Mouse (Mus musculus): ENCODE data around the gene Pars2. TPM values are rescaled to one million over a fixed set of nuclear protein-coding genes. Genes with fewer than 3 reads are reported as not detected.
A peak's percentile ranks its signal among the peaks of the same experiment; 100 is the strongest.

Gene Pars2
- polyA plus RNA-seq, 1 experiment from 2014 or later, result 10.8 TPM

DNA sequence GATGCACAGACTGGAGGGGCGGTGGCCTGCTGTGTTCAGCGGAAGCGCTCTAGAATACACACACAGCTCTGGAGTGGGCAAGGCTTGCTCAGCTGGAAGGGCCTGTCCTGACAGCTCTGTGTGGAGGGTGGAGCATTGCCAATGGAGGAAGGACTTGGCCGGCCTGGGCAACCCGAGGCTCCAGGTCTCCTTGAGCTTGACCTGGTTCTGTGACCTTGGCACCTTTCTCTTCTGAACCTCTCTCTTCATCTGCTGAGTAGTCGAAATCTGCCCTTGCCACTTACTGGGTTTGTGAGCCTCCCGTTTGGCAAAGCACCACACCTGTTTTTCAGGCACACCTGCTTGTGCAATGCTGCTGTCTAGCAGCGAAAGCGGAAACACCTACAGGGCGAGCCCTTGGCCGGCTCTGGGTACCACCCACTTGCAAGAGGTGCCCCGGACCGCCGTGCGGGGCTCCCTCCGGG is 28.8 kb upstream of the Pars2 start, which contains the start of gene Ttc22:
TSS of gene Ttc22 (plus strand) at position 403 of the 464 bp plus-strand sequence.
- no peaks in the 10 kb centered on the region for H3K9me3 ChIP-seq (replicated peaks)
- H3K4me1 ChIP-seq (replicated peaks), result peaks cover 11% of the 10 kb centered on the region
- peaks cover 72% of the 10 kb centered on the region for H3K27me3 ChIP-seq
- peak within 1 kb of the TSS; percentile 12; the same call in 1 of the 2 replicates for H3K4me3 ChIP-seq
- no peak within 1 kb of the TSS for H3K9ac ChIP-seq
- no peak within 1 kb of the TSS for H3K27ac ChIP-seq
- no peaks in the 10 kb centered on the region for H3K36me3 ChIP-seq
- peak within 1 kb of the TSS; percentile 25; the same call in 1 of the 2 replicates for H3K4me2 ChIP-seq
- no peak for ATAC-seq (replicated peaks; ENCODE audit: insufficient number of reproducible peaks, insufficient read depth, low FRiP score, low read depth)
- WGBS, result 23% methylated on average over 16 of the region's 16 CpGs

DNA sequence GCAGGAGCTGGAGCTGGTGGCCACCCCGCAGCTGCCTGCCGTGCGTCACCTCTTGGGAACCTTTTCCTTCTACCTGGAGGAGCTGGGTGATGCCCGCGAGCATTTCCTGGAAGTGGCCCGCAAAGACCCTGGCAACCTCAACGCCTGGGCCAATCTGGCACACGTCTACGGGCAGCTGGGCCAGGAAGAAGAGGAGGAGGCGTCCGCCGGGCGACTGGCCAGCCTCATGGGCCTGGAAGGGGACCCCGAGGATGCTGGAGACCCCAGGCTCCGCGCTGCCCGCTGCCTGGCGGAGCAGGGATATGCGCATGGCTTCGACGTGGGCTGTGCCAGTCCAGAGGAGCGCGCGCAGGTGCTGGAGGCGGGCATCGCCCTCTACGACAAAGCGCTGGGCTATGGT is 28.2 kb upstream of the Pars2 start:
- H3K4me2 ChIP-seq, result peak overlapping the region; percentile 25; the same call in 1 of the 2 replicates
- H3K4me1 ChIP-seq (replicated peaks), result peaks cover 8% of the 10 kb centered on the region; the same call in 1 of the 2 replicates
- H3K27ac ChIP-seq, result no peak overlapping the region
- no peaks in the 10 kb centered on the region for H3K36me3 ChIP-seq
- H3K9me3 ChIP-seq (replicated peaks), result no peaks in the 10 kb centered on the region
- H3K27me3 ChIP-seq, result peaks cover 72% of the 10 kb centered on the region
- H3K4me3 ChIP-seq, result peak overlapping the region; percentile 12; the same call in 1 of the 2 replicates
- 22% methylated on average over 28 of the region's 28 CpGs for WGBS
- ATAC-seq (replicated peaks; ENCODE audit: insufficient number of reproducible peaks, insufficient read depth, low FRiP score, low read depth), result no peak
- H3K9ac ChIP-seq, result no peak overlapping the region

DNA sequence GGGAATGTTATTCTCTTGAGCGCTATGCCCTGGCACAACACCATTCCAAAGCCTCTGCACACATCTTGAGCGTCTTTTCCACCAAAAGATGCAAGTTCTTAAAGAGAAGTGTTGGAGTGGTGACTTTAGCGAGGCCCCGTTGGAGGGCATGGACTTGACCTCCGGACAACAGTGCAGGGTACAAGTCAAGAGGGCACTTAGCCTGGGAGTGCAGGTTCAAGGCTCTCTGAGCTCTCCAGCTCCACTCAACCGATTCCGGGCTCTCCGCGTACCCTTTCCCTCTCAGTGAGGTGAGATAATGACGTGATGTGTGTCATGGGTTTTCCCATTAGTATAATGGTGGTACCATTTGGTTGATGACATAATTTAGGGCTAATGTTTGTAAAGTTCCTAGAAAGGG is 26.6 kb upstream of the Pars2 start:
- no peak overlapping the region for H3K4me3 ChIP-seq
- H3K4me1 ChIP-seq (replicated peaks), result peaks cover 8% of the 10 kb centered on the region; the same call in 1 of the 2 replicates
- no peak for ATAC-seq (replicated peaks; ENCODE audit: insufficient number of reproducible peaks, insufficient read depth, low FRiP score, low read depth)
- no peak overlapping the region for H3K27ac ChIP-seq
- H3K9ac ChIP-seq, result no peak overlapping the region
- no peaks in the 10 kb centered on the region for H3K9me3 ChIP-seq (replicated peaks)
- H3K4me2 ChIP-seq, result no peak overlapping the region
- WGBS, result 85% methylated on average over 10 of the region's 10 CpGs
- H3K27me3 ChIP-seq, result peaks cover 75% of the 10 kb centered on the region
- H3K36me3 ChIP-seq, result no peaks in the 10 kb centered on the region

DNA sequence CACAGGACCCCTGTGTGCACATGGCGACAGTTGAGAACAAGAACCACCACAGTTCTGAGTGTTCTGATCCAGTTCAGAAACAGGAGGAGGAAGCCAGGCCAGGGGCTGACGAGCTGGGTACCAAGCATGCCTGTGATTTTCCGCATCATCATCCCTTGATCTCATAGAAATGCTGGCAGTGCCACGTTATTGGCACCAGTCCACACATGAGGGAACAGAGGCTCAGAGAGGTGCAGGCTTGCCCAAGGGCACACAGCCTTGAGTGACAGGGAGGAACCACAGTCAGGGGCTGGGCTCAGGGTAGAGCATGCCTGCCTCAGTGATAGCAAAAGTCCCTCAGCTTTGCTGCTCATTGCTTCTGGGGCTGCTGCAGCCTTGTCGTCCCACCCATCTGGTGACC is 23.1 kb upstream of the Pars2 start:
- Histone ChIP-seq H3K9ac (no peak overlapping the region), H3K27me3 (peaks cover 64% of the 10 kb centered on the region), H3K9me3 (replicated peaks) (no peaks in the 10 kb centered on the region), H3K27ac (no peak overlapping the region), H3K4me2 (no peak overlapping the region), H3K36me3 (no peaks in the 10 kb centered on the region), H3K4me3 (no peak overlapping the region), H3K4me1 (replicated peaks) (0 out of 2 replicates have a peak, but pooled peaks cover 4% of the 10 kb centered on the region)
- ATAC-seq (replicated peaks; ENCODE audit: insufficient number of reproducible peaks, insufficient read depth, low FRiP score, low read depth), result no peak
- 67% methylated on average over 5 of the region's 5 CpGs for WGBS

DNA sequence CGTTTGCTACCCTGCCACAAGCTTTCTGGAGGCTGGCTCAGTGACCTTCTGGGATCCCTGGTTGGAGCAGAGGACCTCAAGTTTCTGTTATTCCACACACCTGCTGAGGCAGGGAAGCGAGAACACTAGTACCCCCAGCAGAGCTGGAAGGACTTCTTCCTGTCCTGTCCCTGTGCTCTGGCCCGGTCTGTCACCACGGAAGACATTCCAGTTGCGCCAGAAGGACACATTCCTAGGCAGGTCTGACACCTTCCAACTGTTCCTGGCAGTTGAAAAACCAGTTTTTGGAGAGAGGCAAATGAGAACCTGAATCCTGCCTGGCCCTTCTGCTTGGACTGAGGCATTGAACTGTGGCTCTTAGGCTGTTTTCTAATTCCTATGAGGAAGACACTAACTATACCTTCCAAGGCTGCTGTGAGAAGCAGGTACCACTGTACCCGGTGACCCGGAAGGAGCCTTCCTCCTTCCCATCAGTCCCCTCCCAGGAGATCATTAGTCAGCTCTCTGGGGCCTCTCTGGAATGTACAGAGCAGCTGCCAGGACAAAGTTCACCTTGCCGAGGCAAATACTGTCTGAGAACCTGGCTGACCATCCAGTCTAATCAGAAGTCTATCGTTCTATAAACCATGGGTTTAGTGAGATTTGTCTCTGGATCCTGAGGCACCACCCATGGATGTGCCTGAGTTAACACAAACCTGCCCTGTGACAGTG is 22.1 kb upstream of the Pars2 start:
- no peaks in the 10 kb centered on the region for H3K9me3 ChIP-seq (replicated peaks)
- H3K27ac ChIP-seq, result no peak overlapping the region
- H3K9ac ChIP-seq, result no peak overlapping the region
- H3K4me2 ChIP-seq, result no peak overlapping the region
- peaks cover 54% of the 10 kb centered on the region for H3K27me3 ChIP-seq
- no peak overlapping the region for H3K4me3 ChIP-seq
- no peak for ATAC-seq (replicated peaks; ENCODE audit: insufficient number of reproducible peaks, insufficient read depth, low FRiP score, low read depth)
- 0 out of 2 replicates have a peak, but pooled peaks cover 10% of the 10 kb centered on the region for H3K4me1 ChIP-seq (replicated peaks)
- no peaks in the 10 kb centered on the region for H3K36me3 ChIP-seq
- WGBS, result 33% methylated on average over 9 of the region's 9 CpGs

DNA sequence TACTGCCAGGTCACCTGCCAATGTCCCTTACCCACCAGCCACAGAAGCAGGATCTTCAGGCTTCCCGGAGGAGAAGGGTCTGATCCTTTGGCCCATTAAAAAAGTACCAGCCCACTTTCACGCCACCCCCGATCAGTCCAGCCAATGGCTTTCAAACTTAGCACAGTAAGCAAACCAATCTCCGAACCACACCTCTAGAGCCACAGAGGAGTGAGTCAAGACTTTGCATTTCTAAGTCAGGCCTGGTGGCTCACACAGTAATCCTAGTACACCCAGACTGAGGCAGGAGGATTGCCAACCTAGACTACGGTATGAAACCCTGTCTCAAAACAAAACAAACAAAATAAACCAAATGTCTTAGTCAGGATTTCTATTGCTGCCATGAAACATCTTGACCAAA is 21.5 kb upstream of the Pars2 start:
- H3K4me3 ChIP-seq, result no peak overlapping the region
- no peaks in the 10 kb centered on the region for H3K36me3 ChIP-seq
- no peak overlapping the region for H3K27ac ChIP-seq
- H3K4me1 ChIP-seq (replicated peaks), result 0 out of 2 replicates have a peak, but pooled peaks cover 11% of the 10 kb centered on the region
- 62% methylated on average over 5 of the region's 5 CpGs for WGBS
- H3K27me3 ChIP-seq, result peaks cover 48% of the 10 kb centered on the region
- no peaks in the 10 kb centered on the region for H3K9me3 ChIP-seq (replicated peaks)
- ATAC-seq (replicated peaks; ENCODE audit: insufficient number of reproducible peaks, insufficient read depth, low FRiP score, low read depth), result no peak
- H3K9ac ChIP-seq, result no peak overlapping the region
- no peak overlapping the region for H3K4me2 ChIP-seq

DNA sequence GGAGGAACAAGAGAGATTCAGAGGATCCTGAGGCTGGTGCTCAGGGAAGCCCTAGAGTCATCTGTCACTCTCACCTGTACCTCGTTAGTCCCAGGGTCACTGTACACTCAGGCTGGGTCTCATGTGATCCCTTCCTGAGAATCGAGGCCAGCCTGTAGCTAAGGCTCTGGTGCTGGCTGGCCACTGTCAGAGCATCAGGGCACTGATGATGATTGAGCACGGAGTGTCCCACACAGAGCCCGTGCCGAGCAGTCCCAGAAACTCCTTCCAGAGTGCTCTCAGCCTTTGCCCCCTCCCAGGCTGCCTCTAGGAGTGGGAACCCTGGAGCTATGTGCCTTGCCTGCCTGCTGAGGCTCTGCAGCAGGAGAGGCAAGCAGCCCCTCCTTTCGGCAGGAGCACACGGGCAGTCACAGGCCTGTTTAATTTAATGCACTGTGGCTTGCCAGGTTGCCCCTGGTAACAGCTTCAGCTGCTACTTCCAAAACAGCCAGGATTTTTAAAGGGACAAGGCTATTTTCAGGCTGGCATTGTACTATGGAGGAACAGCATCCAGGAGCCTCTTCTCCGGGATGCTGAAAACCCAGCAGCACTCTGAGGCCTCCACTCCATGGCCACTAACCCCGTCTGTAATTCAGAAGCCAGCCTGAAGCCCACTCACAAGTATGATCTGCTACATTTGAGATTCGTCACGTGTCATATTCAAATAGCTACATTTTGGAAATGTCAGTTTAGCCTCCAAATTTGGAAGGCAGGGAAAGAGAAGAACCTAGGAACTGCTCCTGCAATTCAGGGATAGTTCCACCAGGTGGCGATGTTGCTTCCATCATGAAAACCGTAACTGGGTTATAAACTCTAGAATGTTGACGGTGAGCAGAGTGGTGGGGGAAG is 20.3 kb upstream of the Pars2 start:
- Histone ChIP-seq H3K9me3 (replicated peaks) (no peaks in the 10 kb centered on the region), H3K4me2 (no peak overlapping the region), H3K27me3 (peaks cover 36% of the 10 kb centered on the region), H3K4me3 (no peak overlapping the region), H3K4me1 (replicated peaks) (0 out of 2 replicates have a peak, but pooled peaks cover 11% of the 10 kb centered on the region), H3K9ac (no peak overlapping the region), H3K36me3 (no peaks in the 10 kb centered on the region), H3K27ac (no peak overlapping the region)
- ATAC-seq (replicated peaks; ENCODE audit: insufficient number of reproducible peaks, insufficient read depth, low FRiP score, low read depth), result no peak; the same call in 1 of the 2 replicates
- WGBS, result 31% methylated on average over 14 of the region's 14 CpGs

DNA sequence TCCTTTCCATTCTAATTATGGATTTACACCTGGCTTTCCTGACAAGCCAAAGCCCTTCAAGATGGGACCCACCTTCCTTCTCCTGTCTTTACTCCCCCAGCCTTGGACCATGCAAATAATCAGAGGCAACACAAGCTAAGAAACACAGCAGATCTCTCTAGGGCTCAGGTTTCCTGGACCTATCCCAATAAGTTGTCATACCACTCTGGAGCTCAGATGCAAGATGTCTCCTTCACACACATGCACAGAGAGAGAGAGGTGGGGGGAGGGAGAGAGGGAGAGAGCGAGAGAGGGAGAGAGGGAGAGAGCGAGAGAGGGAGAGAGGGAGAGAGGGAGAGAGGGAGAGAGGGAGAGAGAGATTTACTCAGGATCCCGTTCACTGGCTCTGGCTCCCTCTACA is 18.6 kb upstream of the Pars2 start:
- whole genome bisulfite sequencing, result 40% methylated on average over 2 of the region's 3 CpGs
- Histone ChIP-seq H3K27ac (no peak overlapping the region), H3K9ac (no peak overlapping the region), H3K4me1 (replicated peaks) (0 out of 2 replicates have a peak, but pooled peaks cover 11% of the 10 kb centered on the region), H3K27me3 (peaks cover 31% of the 10 kb centered on the region), H3K4me2 (no peak overlapping the region), H3K9me3 (replicated peaks) (no peaks in the 10 kb centered on the region), H3K36me3 (no peaks in the 10 kb centered on the region), H3K4me3 (no peak overlapping the region)
- ATAC-seq (replicated peaks; ENCODE audit: insufficient number of reproducible peaks, insufficient read depth, low FRiP score, low read depth), result no peak

DNA sequence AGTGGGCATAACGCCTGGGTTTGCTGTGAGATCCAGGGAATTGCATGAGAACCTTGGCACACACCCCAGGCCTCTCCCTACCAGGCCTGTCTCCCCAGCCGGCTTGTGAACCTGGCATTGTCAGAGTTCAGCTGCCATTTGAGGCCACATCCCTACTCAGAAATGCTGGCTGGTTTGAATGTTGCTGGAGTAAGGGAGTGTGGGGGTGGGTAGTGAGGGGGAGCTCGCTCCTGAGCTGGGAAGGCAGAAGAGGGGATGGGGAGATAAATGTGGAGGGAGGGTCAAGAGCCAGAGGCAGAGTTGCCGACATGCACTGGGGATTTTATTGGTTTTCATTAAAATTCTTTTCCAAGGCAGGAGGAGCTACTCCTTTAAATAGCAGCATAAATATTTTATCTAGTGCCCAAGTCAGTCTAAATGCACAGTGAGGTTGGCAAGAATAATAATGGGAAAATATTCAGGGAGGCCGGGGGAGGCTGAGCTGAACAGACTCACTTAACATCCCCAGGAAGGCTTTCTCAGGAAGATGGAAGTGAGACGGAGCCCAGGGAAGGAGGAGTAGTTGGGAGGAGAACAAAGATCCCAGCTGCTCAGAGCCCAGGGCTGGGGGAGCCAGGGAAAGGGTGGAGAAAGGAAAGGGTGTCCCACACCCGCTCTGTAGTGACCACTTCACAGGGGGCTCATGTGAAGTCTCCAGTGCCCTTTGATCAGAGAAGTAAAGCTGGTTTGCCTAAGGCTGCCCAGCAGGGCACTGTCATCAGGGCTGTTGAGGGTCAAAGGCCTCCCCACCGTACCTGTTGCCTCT is 17.4 kb upstream of the Pars2 start:
- H3K4me2 ChIP-seq, result no peak overlapping the region
- no peak for ATAC-seq (replicated peaks; ENCODE audit: insufficient number of reproducible peaks, insufficient read depth, low FRiP score, low read depth)

DNA sequence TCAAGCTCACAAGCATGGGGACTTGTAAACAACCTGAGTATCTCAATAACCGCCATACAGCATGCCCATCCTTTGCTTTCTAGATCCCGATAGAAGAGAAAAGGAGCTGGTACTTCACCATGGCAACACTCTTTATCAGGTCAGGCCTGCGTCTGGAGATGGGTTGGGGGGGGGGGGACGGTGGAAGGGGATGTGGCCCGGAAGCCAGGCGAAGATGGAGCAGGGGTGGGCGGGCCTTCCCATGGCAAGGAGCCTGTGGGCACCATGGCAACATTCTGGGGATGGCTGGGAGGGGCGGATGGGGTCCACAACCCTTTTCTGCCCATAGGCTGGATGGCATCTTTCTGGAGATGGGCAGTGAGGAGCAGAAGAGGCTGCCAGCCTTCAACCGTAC is 16.8 kb upstream of the Pars2 start:
- no peak for ATAC-seq (replicated peaks; ENCODE audit: insufficient number of reproducible peaks, insufficient read depth, low FRiP score, low read depth)
- WGBS, result 35% methylated on average over 9 of the region's 9 CpGs
- H3K9me3 ChIP-seq (replicated peaks), result no peaks in the 10 kb centered on the region
- no peak overlapping the region for H3K4me3 ChIP-seq
- H3K27me3 ChIP-seq, result peaks cover 17% of the 10 kb centered on the region
- H3K4me1 ChIP-seq (replicated peaks), result 0 out of 2 replicates have a peak, but pooled peaks cover 11% of the 10 kb centered on the region
- no peak overlapping the region for H3K9ac ChIP-seq
- peak overlapping the region; percentile 46; the same call in 1 of the 2 replicates for H3K27ac ChIP-seq
- H3K4me2 ChIP-seq, result no peak overlapping the region
- no peaks in the 10 kb centered on the region for H3K36me3 ChIP-seq

More for the DNA sequence above, 17.4 kb upstream of the Pars2 start:
- Histone ChIP-seq H3K27me3 (peaks cover 19% of the 10 kb centered on the region), H3K9ac (no peak overlapping the region), H3K4me1 (replicated peaks) (0 out of 2 replicates have a peak, but pooled peaks cover 11% of the 10 kb centered on the region), H3K36me3 (no peaks in the 10 kb centered on the region), H3K9me3 (replicated peaks) (no peaks in the 10 kb centered on the region), H3K4me3 (no peak overlapping the region), H3K27ac (peak overlapping the region; percentile 46; the same call in 1 of the 2 replicates)
- 28% methylated on average over 8 of the region's 8 CpGs for WGBS

Data from heart, embryonic 15.5 days (tissue).